Mouse (Mus musculus) liver, adult 2 months (tissue): ENCODE results near the gene L3hypdh. TPM values are rescaled to one million over a fixed set of nuclear protein-coding genes. Genes with fewer than 3 reads are reported as not detected.
A peak's percentile ranks its signal among the peaks of the same experiment; 100 is the strongest.

Experiments used
- DNase-seq: peaks from one replicate; pipeline ENCODE4 v3.0.0-alpha.2; 2011; ENCODE audit warnings: low read depth, low spot score; ENCODE audit errors: extremely low read depth
- H3K27ac ChIP-seq: fragments of 200-500 bp; replicated peaks from 2 replicates; pipeline ENCODE4 v1.5.1; 2012; ENCODE audit warnings: low read depth, mild to moderate bottlenecking, control low read depth, inconsistent platforms, low read length; ENCODE audit not compliant: insufficient read depth
- H3K27me3 ChIP-seq: fragments of 200-500 bp; 2 replicates; pipeline ENCODE4 v1.6.1; 2012; ENCODE audit warnings: mild to moderate bottlenecking, moderate library complexity, low read length, inconsistent platforms; ENCODE audit not compliant: control insufficient read depth, insufficient read depth
- H3K36me3 ChIP-seq: fragments of 200-500 bp; 2 replicates; pipeline ENCODE4 v1.6.1; 2012; ENCODE audit warnings: low read length, inconsistent platforms; ENCODE audit not compliant: control insufficient read depth, insufficient read depth
- H3K4me1 ChIP-seq: fragments of 200-500 bp; 2 replicates; pipeline ENCODE4 v1.6.1; 2011; ENCODE audit warnings: low read length; ENCODE audit not compliant: control insufficient read depth, insufficient read depth
- H3K4me3 ChIP-seq: fragments of 200-500 bp; 2 replicates; pipeline ENCODE4 v1.5.1; 2011; ENCODE audit warnings: low read depth, mild to moderate bottlenecking, control low read depth, low read length, moderate library complexity; ENCODE audit not compliant: insufficient read depth
- H3K79me2 ChIP-seq: fragments of 200-500 bp; 2 replicates; pipeline ENCODE4 v1.6.1; 2012; ENCODE audit warnings: inconsistent platforms, mild to moderate bottlenecking, low read length, moderate library complexity; ENCODE audit not compliant: control insufficient read depth, insufficient read depth
- H3K9ac ChIP-seq: fragments of 200-500 bp; 2 replicates; pipeline ENCODE4 v1.6.1; 2012; ENCODE audit warnings: low read depth, mild to moderate bottlenecking, control low read depth, inconsistent platforms, low read length
- CTCF ChIP-seq: fragments of 200-500 bp; IDR thresholded peaks from 2 replicates; pipeline ENCODE4 v1.5.1; 2011; ENCODE audit warnings: low read depth, low read length, control low read depth
- POLR2A ChIP-seq: fragments of 200-500 bp; IDR thresholded peaks from 2 replicates; pipeline ENCODE4 v1.6.1; 2011; ENCODE audit warnings: low read length, control low read depth; ENCODE audit not compliant: insufficient read depth; ENCODE audit errors: extremely low read depth
- WGBS: fragments of 180-500 bp; shearing (Covaris S2); methylation state at CpG from one replicate; pipeline ENCODE4 v1.1.7; 2018; 5-methylcytosine and 5-hydroxymethylcytosine counted together
- polyA plus RNA-seq: library from polyadenylated mRNA; depleted of rRNA; stranded (reverse); fragments of >200 nt; gene quantifications from 2 replicates; pipeline ENCODE4 v1.2.3, GENCODE M21; 2012; rRNA removed
- total RNA-seq: library from RNA; depleted of rRNA; stranded (reverse); fragments of >200 nt; gene quantifications from 2 replicates; pipeline ENCODE4 v1.2.3, GENCODE M21; 2014; rRNA removed

Gene L3hypdh
- total RNA-seq (26.6 and 31.0 TPM in 2 replicates), polyA plus RNA-seq (33.1 and 39.5 TPM in 2 replicates)

DNA sequence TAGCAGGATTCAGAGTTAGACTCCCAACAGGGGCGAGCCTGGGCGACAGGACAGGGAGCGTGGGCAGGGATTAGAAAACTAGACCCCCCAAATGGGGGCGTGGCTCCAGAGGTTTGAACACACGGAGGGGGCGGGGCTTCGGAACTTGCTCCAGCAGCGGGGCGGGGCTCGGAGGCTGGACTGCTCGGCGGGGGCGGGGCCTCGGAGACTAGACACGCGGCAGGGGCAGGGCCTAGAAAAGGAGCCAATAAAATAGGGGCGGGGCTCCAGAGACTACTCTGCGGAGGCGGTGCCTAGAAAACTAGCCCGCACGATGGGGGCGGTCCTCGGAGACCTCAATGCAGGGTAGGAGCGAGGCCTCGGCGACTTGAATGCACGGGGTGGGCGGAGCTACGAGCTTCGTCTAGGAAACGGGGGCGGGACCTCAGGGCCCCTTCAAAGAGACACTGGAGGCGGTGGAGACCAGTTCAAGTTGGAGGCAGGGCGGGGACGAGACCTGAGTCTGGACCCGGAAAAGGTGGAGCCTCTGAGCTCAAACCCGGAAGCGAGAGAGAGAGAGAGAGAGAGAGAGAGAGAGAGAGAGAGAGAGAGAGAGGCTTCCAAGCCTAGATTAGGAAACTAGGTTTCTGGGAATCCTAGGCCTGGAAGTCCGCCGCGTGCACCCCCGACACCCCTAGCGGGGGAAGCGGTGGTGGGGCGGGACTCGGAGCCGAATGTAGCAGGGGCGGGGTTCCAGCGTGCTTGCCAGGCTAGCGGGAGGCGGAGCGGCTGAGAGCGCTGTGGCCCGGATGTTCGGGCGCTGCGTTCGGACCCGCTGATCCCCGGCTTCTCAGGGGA lies at the start of gene L3hypdh, which contains the start of gene Jkamp:
Gene L3hypdh, minus strand, starts transcription at position 111 of the 837 bp plus-strand sequence.
Gene Jkamp, plus strand, starts transcription at position 261 of the 837 bp plus-strand sequence.
- TF ChIP-seq POLR2A = no peak; the same call in 1 of the 2 replicates
- peak; percentile 6; the same call in 1 of the 2 replicates for TF ChIP-seq CTCF
- Histone ChIP-seq H3K4me3 (peak within 1 kb of the TSS; percentile 84), H3K27ac (peak within 1 kb of the TSS; percentile 94), H3K36me3 (peaks cover 3% of the 10 kb centered on the region; the same call in 1 of the 2 replicates), H3K4me1 (peaks cover 8% of the 10 kb centered on the region; the same call in 1 of the 2 replicates), H3K79me2 (no peaks in the 10 kb centered on the region; the same call in 1 of the 2 replicates), H3K27me3 (no peaks in the 10 kb centered on the region), H3K9ac (peak within 1 kb of the TSS; percentile 88)
- under 1% methylated on average over 59 of the region's 60 CpGs for WGBS
- peak; percentile 98 for DNase-seq

DNA sequence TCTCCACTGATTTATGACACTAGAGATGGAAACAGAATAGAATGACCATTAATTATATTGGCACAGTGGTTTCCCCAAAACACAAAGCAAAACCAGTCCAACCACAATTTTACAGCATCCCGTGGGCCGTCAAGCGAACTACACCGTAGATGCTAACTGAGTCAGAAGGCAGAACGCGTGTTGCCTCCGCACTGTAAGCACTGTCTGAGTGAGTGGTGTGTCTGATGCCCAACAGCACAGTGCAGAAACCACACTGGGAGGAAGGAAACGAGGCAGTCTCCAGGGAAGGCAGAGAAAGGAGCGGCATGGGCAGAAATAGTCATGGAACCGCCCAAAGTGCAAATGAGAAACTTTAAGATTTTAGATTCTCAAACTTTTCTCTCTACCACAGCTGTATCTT lies 44.0 kb upstream of the L3hypdh start:
- Histone ChIP-seq H3K4me1 (no peaks in the 10 kb centered on the region), H3K79me2 (no peaks in the 10 kb centered on the region), H3K9ac (no peak overlapping the region), H3K4me3 (no peak overlapping the region), H3K36me3 (no peaks in the 10 kb centered on the region), H3K27ac (no peak overlapping the region), H3K27me3 (peaks cover 4% of the 10 kb centered on the region; the same call in 1 of the 2 replicates)
- DNase-seq = no peak
- WGBS = 92% methylated on average over 10 of the region's 10 CpGs
- TF ChIP-seq CTCF (no peak), POLR2A (no peak)

DNA sequence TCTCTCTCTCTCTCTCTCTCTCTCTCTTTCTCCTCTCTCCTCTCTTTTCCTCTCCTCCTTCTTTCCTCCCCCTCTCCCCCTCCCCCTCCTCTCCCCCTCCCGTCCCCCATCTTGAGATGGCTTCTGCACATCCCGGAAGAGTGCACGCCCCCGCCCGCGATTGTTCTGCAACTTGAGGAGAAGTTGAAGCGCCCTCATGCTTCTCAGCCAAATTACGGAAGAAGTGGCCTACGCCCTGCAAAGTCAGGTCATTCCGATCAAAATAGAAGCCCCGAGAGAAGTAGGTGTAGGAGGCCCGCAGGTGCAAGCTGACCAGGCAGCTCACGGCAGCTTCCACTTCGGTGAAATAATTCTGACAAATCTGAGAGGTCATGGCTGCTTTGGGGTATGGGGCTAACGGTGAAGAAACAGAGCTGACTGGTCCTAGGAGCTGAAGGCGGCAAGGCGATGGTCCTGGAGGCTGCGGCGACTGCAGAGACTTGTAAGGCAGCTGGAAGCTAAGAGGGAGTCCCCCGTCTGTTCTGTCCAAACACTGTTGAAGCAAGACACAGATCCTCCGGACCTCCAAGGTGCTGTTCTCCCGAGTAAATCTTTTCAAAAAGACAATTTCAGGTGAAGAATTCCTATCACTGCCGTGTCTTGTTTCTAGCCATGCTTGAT lies 30.6 kb upstream of the L3hypdh start:
- TF ChIP-seq CTCF (no peak), POLR2A (no peak)
- Histone ChIP-seq H3K27ac (no peak overlapping the region), H3K27me3 (no peaks in the 10 kb centered on the region; the same call in 1 of the 2 replicates), H3K9ac (no peak overlapping the region), H3K79me2 (no peaks in the 10 kb centered on the region), H3K4me1 (no peaks in the 10 kb centered on the region), H3K4me3 (no peak overlapping the region), H3K36me3 (no peaks in the 10 kb centered on the region)
- whole genome bisulfite sequencing = 77% methylated on average over 22 of the region's 23 CpGs
- DNase-seq = no peak

DNA sequence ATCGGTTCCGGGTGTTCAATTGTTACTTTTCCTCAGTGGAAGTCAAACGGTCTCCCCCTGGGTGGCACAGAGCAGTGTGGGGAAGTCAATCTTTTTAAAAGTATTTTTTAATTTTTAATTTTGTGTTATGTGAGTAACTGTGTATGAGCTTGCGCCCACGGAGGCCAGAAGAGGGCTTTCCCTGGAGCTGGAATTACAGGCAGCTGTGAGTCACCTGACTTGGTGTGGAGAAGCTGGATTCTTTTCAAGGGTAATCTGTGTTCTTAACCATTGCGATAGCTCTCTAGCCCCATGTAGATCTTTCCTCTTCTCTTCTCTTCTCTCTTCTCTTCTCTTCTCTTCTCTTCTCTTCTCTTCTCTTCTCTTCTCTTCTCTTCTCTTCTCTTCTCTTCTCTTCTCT lies 29.9 kb upstream of the L3hypdh start:
- H3K27me3 ChIP-seq = no peaks in the 10 kb centered on the region; the same call in 1 of the 2 replicates
- no peak overlapping the region for H3K4me3 ChIP-seq
- H3K9ac ChIP-seq = no peak overlapping the region
- TF ChIP-seq CTCF (no peak), POLR2A (no peak)
- no peaks in the 10 kb centered on the region for H3K36me3 ChIP-seq
- no peaks in the 10 kb centered on the region for H3K79me2 ChIP-seq
- H3K4me1 ChIP-seq = no peaks in the 10 kb centered on the region
- no peak for DNase-seq
- H3K27ac ChIP-seq = no peak overlapping the region
- WGBS = 81% methylated on average over 6 of the region's 6 CpGs

DNA sequence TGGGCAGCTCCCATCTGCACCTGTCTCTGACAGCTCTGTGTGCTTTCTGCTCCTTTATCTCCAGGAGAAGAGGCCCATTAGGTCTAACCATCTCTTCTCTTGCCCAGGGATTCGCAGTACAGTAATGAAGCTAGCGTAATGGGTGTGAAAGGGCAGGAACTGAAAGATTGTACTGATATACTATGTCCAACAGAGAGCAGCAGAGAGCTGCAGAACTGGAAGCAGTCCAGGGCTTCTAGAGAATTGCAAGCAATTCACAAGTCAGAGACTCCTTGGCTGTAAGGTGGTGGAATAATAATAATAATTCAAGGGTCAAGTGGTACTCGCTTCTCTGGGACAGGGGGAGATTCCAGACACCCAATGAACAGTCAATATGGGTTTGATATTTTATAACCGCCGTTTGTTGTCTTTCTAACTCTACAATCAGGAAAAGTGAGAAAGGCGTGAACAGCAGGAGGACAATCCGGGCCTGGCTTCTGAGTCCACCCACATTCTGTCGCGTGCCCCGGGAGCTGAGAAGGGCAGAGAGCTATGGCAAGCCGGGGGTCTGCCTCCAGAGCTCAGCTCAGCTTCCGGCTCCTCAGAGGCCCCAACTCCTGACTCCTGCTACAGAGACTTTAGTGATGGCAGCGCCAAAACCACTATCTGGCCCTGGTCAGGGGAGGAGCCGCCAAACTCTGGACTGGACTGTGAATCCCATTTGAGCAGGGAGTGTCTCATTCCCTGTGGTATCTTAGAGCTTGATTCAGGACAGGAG lies 19.5 kb upstream of the L3hypdh start:
- peak; percentile 66 for DNase-seq
- Histone ChIP-seq H3K36me3 (peaks cover 8% of the 10 kb centered on the region; the same call in 1 of the 2 replicates), H3K4me3 (no peak overlapping the region), H3K27ac (no peak overlapping the region), H3K9ac (no peak overlapping the region), H3K27me3 (no peaks in the 10 kb centered on the region), H3K79me2 (no peaks in the 10 kb centered on the region), H3K4me1 (no peaks in the 10 kb centered on the region)
- TF ChIP-seq POLR2A = no peak
- 0 out of 2 replicates have a peak, but pooled peaks have one; percentile 17 for TF ChIP-seq CTCF
- WGBS = 38% methylated on average over 14 of the region's 14 CpGs
